Mouse (Mus musculus) macrophage (primary cell): ENCODE results near the gene Trim14. TPM values are rescaled to one million over a fixed set of nuclear protein-coding genes. Genes with fewer than 3 reads are reported as not detected.
A peak's percentile ranks its signal among the peaks of the same experiment; 100 is the strongest.

Source experiments
- H3K27ac ChIP-seq: fragments of 350-480 bp; formaldehyde crosslinking; 2 replicates; pipeline ENCODE4 v1.9.0; 2021
- H3K36me3 ChIP-seq: fragments of 350-480 bp; formaldehyde crosslinking; 2 replicates; pipeline ENCODE4 v1.9.0; 2021; ENCODE audit errors: inconsistent target
- H3K4me3 ChIP-seq: fragments of 350-480 bp; formaldehyde crosslinking; 2 replicates; pipeline ENCODE4 v1.9.0; 2021; ENCODE audit errors: inconsistent target
- H3K79me2 ChIP-seq: fragments of 350-480 bp; formaldehyde crosslinking; 2 replicates; pipeline ENCODE4 v1.9.0; 2021; ENCODE audit errors: inconsistent target
- WGBS: methylation state at CpG from one replicate; pipeline ENCODE4 v1.1.7; 2026; ENCODE audit warnings: inconsistent platforms; ENCODE audit not compliant: missing documents; 5-methylcytosine and 5-hydroxymethylcytosine counted together
- polyA plus RNA-seq: library from polyadenylated mRNA; stranded (reverse); fragments of 250-400 nt; gene quantifications from 3 replicates; pipeline ENCODE4 v1.2.4, GENCODE M21; 2018; ENCODE audit warnings: inconsistent platforms

The Trim14 gene
- polyA plus RNA-seq, 1 experiment from 2014 or later: 107 TPM

GRCm38 (mm10) chr4:46495543-46495942 lies 40.4 kb downstream of the Trim14 start:
- Histone ChIP-seq H3K27ac (no peak overlapping the region), H3K4me3 (no peak overlapping the region), H3K79me2 (peaks cover 38% of the 10 kb centered on the region), H3K36me3 (peaks cover 42% of the 10 kb centered on the region)
- 86% methylated on average over 10 of the region's 12 CpGs for WGBS

DNA sequence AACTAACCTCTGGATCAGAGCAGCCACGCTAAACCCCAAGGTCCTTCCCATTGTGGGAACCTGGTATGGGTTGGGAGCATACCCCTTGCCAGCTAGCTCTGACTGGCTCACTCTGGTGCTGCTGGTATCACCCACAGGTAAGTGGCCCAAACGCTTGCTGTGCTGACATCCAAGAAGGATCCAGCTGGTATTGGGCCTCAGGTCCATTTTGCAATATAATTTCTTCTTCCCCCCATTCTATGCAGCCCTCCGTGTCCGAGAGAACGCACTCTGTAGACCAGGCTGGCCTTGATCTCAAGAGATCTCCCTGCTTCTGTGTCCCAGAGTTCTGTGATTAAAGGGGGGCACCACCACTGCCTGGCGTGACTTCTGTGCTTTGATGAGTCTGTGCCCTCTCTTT lies 42.9 kb downstream of the Trim14 start:
- Histone ChIP-seq H3K27ac (no peak overlapping the region), H3K4me3 (no peak overlapping the region), H3K79me2 (peaks cover 46% of the 10 kb centered on the region), H3K36me3 (peaks cover 30% of the 10 kb centered on the region)
- 96% methylated on average over 5 of the region's 6 CpGs for WGBS

DNA sequence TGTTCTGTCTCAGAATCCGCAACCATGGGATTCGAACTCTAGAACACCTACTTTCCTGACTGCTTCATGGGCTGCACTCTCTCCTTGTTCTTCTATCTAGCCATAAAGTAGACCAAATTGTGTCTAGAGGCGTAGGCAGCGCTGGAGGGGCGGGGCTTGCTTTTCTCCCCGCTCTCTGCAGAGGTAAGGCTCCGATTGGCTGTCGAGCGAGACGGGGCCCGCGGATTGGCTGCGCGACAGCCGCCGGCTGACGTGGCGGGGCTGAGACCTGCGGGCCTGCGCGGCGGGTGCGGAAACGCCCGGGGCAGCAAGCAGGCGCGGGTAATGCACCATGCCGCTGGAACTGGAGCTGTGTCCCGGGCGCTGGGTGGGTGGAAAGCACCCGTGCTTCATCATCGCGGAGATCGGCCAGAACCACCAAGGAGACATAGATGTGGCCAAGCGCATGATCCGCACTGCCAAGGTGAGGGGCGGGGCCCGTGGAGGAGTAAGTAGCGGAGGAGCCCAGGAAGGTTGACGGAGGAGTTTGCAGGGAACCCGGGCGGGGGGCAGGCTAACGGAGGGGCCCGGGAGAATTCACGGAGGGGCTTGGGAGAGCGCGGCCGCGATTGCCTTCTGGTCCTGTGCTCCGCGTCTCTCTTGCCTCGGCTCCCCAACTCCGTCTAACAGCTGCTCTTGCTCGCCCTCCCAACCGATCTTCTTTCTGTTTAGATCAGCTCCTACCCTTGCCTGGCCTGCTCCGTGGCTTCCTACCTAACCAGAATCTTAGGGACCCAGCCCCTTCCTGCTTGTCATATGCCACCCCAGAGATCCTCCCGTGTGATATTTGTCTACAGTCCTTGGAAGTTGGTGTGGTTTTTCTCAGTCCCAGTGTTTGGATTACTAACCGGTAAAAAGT lies 46.7 kb downstream of the Trim14 start, which contains the start of gene Nans:
TSS of gene Nans (plus strand) at position 221 of the 898 bp plus-strand sequence.
- 1% methylated on average over 57 of the region's 58 CpGs for WGBS
- Histone ChIP-seq H3K79me2 (peaks cover 38% of the 10 kb centered on the region), H3K36me3 (peaks cover 16% of the 10 kb centered on the region), H3K27ac (peak within 1 kb of the TSS; percentile 46), H3K4me3 (peak within 1 kb of the TSS; percentile 88)

DNA sequence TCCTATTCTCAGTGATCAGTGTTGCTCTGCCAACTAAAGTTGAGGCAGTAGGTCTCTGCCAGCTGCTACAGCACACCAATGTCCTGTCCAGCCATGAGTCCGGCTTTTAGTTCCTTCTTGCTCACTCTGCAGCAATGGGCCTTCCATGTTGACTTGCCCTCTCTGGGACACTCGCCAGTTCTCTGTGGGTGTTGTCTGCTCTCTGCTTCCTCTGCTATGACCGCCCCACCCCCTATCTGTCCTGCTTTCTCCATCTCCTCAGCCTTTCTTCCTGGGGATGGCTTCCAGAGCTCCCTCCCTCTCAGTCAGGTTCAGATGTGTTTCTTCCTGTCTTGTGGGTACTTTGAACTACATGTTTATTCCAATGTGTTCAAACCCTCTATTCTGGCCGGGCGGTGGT lies 48.6 kb downstream of the Trim14 start:
- Histone ChIP-seq H3K79me2 (peaks cover 31% of the 10 kb centered on the region), H3K27ac (0 out of 2 replicates have a peak overlapping the region, but pooled peaks have one; percentile 5), H3K36me3 (no peaks in the 10 kb centered on the region), H3K4me3 (no peak overlapping the region)
- WGBS: 72% methylated on average over 4 of the region's 5 CpGs

DNA sequence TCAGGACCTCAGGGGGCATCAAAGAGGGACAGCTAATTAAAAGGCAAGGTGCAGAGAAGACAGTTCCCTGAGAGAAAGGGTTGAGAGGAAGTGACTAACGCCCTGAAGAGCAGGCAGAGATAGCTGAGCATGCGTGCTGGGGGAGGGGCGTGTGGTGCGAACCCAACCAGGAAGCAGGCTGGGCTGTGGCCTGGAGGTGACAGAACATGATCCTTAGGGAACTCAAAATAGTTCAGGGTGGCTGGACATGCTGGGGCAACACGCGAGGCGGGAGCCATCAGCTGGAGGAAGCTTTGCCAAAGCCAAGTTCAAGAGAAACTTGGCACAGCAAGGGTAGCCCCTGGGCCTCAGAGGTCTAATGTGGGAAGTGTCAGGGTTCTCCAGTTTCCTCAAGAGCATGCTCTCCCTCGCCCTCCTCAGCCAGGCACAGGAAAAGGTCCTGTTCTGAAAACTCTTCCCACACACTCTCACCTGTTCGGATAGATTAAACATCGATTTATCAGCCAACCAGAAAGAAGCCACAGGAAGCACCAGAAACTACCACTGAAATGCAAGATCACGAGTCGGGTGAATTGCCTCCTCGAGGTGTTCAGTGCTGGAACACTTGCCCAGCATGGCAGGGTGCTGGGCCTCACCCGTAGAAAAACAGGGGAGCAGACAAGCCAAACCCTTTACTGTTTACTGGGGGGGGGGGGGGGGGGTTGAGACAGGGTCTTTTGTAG lies 50.1 kb downstream of the Trim14 start:
- 19% methylated on average over 14 of the region's 14 CpGs for WGBS
- peak overlapping the region; percentile 71 for H3K27ac ChIP-seq
- H3K4me3 ChIP-seq: no peak overlapping the region
- H3K79me2 ChIP-seq: peaks cover 17% of the 10 kb centered on the region
- no peaks in the 10 kb centered on the region for H3K36me3 ChIP-seq

DNA sequence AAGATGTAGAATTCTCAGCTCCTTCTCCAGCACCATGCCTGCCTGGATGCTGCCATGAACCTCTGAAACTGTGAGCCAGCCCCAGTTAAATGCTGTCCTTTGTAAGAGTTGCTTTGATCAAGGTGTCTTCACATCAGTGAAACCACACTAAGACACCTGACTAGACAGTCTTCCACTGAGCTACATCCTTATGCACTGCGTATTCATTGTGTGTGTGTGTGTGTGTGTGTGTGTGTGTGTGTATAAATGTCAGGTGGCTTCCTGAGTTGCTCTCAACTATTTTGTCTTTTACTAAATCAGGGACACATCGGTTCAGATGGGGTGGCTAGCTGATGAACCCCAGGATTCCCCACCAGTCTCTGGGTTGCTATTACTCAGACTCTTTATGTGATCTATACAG lies 56.9 kb downstream of the Trim14 start:
- no peaks in the 10 kb centered on the region for H3K79me2 ChIP-seq
- H3K36me3 ChIP-seq: peaks cover 9% of the 10 kb centered on the region; the same call in 1 of the 2 replicates
- 92% methylated on average over 2 of the region's 2 CpGs for WGBS
- no peak overlapping the region for H3K4me3 ChIP-seq
- H3K27ac ChIP-seq: no peak overlapping the region

DNA sequence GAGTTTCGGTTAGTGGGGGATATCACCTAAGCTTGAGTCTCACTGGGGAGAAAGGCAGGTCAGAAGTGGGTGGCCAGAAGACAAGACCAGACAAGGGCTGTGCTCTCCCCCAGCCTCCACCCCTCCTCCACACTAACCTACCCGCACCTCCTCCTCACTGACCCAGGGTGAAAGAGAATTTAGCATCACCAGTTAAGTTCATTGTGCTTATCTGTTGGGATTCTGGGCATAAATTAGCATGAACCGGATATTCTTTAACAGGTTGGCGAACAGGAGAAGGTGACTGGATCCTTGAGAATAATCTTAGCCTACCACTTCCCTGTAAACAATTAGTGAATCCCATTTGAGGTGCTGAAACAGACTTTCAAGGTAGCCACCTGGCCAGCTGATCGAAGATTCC lies 60.8 kb downstream of the Trim14 start:
- 93% methylated on average over 5 of the region's 5 CpGs for WGBS
- Histone ChIP-seq H3K4me3 (no peak overlapping the region), H3K27ac (no peak overlapping the region), H3K79me2 (no peaks in the 10 kb centered on the region), H3K36me3 (peaks cover 46% of the 10 kb centered on the region)

- Histone ChIP-seq H3K4me3 (no peak overlapping the region), H3K79me2 (peaks cover 83% of the 10 kb centered on the region), H3K27ac (no peak overlapping the region), H3K36me3 (peaks cover 70% of the 10 kb centered on the region)
- WGBS: 85% methylated on average over 3 of the region's 3 CpGs
Observed at GRCm38 (mm10) chr4:46465740-46466139, 70.2 kb downstream of the Trim14 start.

DNA sequence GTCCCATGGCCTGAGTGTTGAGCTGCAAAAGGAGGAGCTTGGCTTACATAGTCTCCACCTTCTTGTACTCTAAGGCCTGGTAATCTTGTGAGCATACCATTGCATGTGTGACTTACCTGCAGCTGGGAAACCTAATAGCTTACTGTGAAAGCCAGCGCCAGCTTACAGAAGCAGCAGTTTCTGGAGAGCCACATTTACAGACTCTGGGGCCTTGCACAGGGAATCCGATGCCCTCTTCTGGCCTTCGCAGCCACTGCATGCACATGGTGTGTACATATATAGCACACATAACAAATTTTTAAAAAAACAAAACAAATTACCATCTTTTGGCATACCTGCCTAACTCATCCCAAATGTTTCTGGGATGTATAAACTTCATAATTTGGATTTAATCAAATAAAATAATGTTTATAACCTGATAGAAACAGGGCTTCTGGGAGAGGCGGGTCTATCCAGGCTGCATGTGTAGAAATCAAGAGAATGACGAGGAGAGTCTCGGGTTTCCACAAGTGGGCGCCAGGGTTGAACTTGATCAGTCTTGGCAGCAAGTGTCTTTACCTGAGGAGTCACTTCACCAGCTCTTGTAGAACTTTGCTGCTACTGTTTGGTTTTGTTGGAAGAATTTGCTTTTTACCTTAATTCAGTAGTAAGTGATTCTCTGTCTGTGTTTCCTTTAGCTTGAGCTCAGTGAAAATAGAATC lies 72.7 kb downstream of the Trim14 start:
- H3K27ac ChIP-seq: no peak overlapping the region
- peaks cover 52% of the 10 kb centered on the region for H3K36me3 ChIP-seq
- peaks cover 100% of the 10 kb centered on the region for H3K79me2 ChIP-seq
- 87% methylated on average over 7 of the region's 7 CpGs for WGBS
- H3K4me3 ChIP-seq: no peak overlapping the region

DNA sequence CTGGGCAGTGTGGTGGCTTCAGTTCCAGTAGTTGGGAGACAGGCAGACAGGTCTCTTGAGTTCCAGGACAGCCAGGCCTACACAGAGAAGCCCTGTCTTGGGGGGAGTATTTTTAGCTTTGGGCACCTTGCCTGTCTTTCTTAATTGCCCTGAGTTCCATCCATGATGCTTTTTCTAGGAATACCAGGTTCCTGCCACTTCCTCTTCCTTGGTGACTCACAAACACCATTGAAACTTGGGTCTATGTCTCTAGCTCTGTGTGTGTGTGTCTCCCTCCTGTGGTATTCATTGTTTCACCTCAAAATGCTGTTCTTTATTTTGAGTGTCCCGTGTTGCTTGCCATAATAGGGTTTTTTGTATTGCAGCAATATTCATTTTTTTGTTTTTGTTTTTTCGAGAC lies 77.5 kb downstream of the Trim14 start:
- no peak overlapping the region for H3K27ac ChIP-seq
- H3K36me3 ChIP-seq: peaks cover 17% of the 10 kb centered on the region; the same call in 1 of the 2 replicates
- H3K79me2 ChIP-seq: peaks cover 100% of the 10 kb centered on the region
- H3K4me3 ChIP-seq: no peak overlapping the region
- 60% methylated on average over 2 of the region's 2 CpGs for WGBS

DNA sequence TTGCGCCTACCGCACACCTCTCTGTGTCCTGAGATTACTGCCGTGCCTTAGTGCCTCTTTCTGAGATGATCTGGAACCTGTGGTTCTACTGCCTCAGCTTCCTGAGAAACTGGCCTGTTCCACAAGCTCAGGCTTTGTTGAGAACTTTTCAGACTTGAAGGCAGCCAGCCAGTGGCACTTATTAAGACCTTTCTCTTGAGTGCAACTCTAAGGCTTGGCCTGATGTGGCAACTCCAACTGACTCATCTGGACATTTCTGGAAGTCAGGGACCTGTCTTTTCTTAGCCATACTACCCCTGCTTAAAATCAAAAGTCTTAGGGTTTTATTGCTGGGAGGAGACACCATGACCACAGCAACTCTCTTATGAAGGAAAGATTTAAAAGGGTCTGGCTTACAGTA lies 78.8 kb downstream of the Trim14 start:
- Histone ChIP-seq H3K79me2 (peaks cover 98% of the 10 kb centered on the region), H3K36me3 (peaks cover 17% of the 10 kb centered on the region; the same call in 1 of the 2 replicates), H3K27ac (no peak overlapping the region), H3K4me3 (no peak overlapping the region)
- 80% methylated on average over 3 of the region's 3 CpGs for WGBS

GRCm38 (mm10) chr4:46456762-46457161 lies 79.2 kb downstream of the Trim14 start:
- Histone ChIP-seq H3K4me3 (no peak overlapping the region), H3K79me2 (peaks cover 94% of the 10 kb centered on the region), H3K27ac (no peak overlapping the region), H3K36me3 (peaks cover 16% of the 10 kb centered on the region; the same call in 1 of the 2 replicates)
- WGBS: 55% methylated on average over 4 of the region's 4 CpGs

DNA sequence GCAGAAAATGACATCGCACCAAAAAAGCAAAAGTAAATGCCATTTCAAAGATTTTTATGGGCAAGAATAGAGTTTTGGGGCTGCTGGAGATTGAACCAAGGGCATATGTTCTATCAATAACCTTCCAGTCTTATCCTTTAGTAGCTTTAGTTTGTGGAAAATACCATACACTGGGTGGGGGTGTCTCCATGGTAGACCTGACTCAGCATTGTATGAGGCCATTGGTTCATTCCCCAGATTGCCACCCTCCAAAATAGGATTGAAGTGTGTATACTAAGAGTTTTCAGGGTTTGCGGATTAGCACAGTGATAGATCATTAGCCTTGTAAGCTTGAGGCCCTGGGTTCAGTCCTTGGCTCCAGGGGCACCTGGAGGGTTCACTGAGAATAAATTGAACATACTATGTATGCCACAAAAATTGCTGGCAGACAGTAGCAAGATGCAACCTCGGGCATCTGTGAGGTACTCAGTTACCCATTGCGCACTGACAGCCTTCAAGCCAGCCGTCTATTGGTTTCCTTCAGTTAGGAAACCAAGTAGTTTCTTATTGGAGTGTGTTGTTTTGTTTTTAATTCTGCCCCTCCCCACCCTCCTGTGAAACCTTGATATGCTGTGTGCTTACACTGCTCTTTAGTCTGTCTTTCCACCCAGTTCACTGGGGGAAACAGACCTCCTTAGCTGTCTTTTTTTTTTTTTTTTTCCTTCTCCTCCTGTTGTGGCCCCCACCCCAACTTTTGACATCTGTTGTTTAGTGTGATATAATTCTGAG lies 81.7 kb downstream of the Trim14 start:
- no peak overlapping the region for H3K27ac ChIP-seq
- WGBS: 42% methylated on average over 5 of the region's 5 CpGs
- peaks cover 69% of the 10 kb centered on the region for H3K79me2 ChIP-seq
- H3K36me3 ChIP-seq: no peaks in the 10 kb centered on the region
- no peak overlapping the region for H3K4me3 ChIP-seq
